Comparison of ENCODE assay signal across 8 mouse cellular contexts in genomic region chr6:122486297-122487117, GRCm38 (mm10). TPM values are rescaled to one million over a fixed set of nuclear protein-coding genes. Genes with fewer than 3 reads are reported as not detected.
A peak's percentile ranks its signal among the peaks of the same experiment; 100 is the strongest.
DNase-seq lines count a peak whose midpoint lies in the region; ATAC-seq lines count a peak whose summit lies in the region.

No protein-coding gene starts in this region.

- peak overlapping the region; percentile 70 for H3K9ac ChIP-seq in heart, embryonic 16.5 days (ENCODE audit: low read length)
- peak overlapping the region; percentile 92 for H3K9ac ChIP-seq in midbrain, embryonic 14.5 days (replicated peaks; ENCODE audit: low read length)

- H3K4me2 ChIP-seq in heart, embryonic 16.5 days (ENCODE audit: low read depth, low read length): peak overlapping the region; percentile 96
- peak overlapping the region; percentile 62 for H3K4me2 ChIP-seq in midbrain, embryonic 14.5 days (ENCODE audit: low read length)

- DNase-seq in layer of hippocampus, adult 11-12 months (ENCODE audit: low spot score): peak; percentile 54
- DNase-seq in layer of hippocampus, adult 9-10 months (ENCODE audit: low spot score): no peak
- peak; percentile 91 for DNase-seq in embryo, embryonic 10.5 days (ENCODE audit: low spot score)
- peak; percentile 91 for DNase-seq in left cerebral cortex, postnatal 4 days
- DNase-seq in midbrain, embryonic 14.5 days: peak; percentile 96
- DNase-seq in thymus, postnatal 0 days (ENCODE audit: low spot score): peak; percentile 41
- DNase-seq in urinary bladder, postnatal 10 days (ENCODE audit: low spot score): no peak

- WGBS in heart, embryonic 16.5 days: 2% methylated on average over 63 of the region's 111 CpGs
- WGBS in midbrain, embryonic 14.5 days: 1% methylated on average over 66 of the region's 111 CpGs

- peaks cover 46% of the 10 kb centered on the region for H3K27me3 ChIP-seq in heart, embryonic 16.5 days (ENCODE audit: control insufficient read depth, insufficient read depth, low read length)
- no peaks in the 10 kb centered on the region for H3K27me3 ChIP-seq in midbrain, embryonic 14.5 days (ENCODE audit: control insufficient read depth, insufficient read depth, low read length)

- H3K27ac ChIP-seq in heart, embryonic 16.5 days (ENCODE audit: low read length): no peak overlapping the region
- H3K27ac ChIP-seq in midbrain, embryonic 14.5 days (replicated peaks; ENCODE audit: low read depth, low read length): peak overlapping the region; percentile 99

- peak; percentile 70 for ATAC-seq in heart, embryonic 16.5 days (replicated peaks; ENCODE audit: extremely low read depth, insufficient read depth, low FRiP score)
- ATAC-seq in midbrain, embryonic 14.5 days (ENCODE audit: low FRiP score, low TSS enrichment): peak; percentile 93

- peak overlapping the region; percentile 80 for H3K4me3 ChIP-seq in heart, embryonic 16.5 days (ENCODE audit: low read length)
- H3K4me3 ChIP-seq in midbrain, embryonic 14.5 days (replicated peaks; ENCODE audit: low read depth, low read length): peak overlapping the region; percentile 66

- no peaks in the 10 kb centered on the region for H3K9me3 ChIP-seq in heart, embryonic 16.5 days (replicated peaks; ENCODE audit: control insufficient read depth, low read length)
- no peaks in the 10 kb centered on the region for H3K9me3 ChIP-seq in midbrain, embryonic 14.5 days (ENCODE audit: control insufficient read depth, low read length)

- H3K36me3 ChIP-seq in heart, embryonic 16.5 days (ENCODE audit: control insufficient read depth, insufficient read depth): no peaks in the 10 kb centered on the region
- H3K36me3 ChIP-seq in midbrain, embryonic 14.5 days (ENCODE audit: control insufficient read depth, insufficient read depth, low read length): no peaks in the 10 kb centered on the region

- intact Hi-C loops in left cerebral cortex, postnatal 4 days (cut with DNase I): no loop called here

- H3K4me1 ChIP-seq in heart, embryonic 16.5 days (ENCODE audit: control insufficient read depth, insufficient read depth, low read length): no peaks in the 10 kb centered on the region
- peaks cover 26% of the 10 kb centered on the region for H3K4me1 ChIP-seq in midbrain, embryonic 14.5 days (ENCODE audit: control insufficient read depth, insufficient read depth, low read length)

RNA-seq across cellular contexts. Expression of gene Rimklb, which starts 12.1 kb away (rescaled TPM):
- polyA plus RNA-seq in heart, embryonic 16.5 days (2015; fragmentation: Nextera tagmentation; extraction: Ambion mirVana): 1.6 and 2.4 TPM in 2 replicates
- total RNA-seq in left cerebral cortex, postnatal 4 days (2021): 100 to 1,000 TPM; 392 to 432 TPM
- 109 and 133 TPM in 2 replicates for polyA plus RNA-seq in midbrain, embryonic 14.5 days (2014; fragmentation: Nextera tagmentation; extraction: Ambion mirVana)
- 1.5 and 1.9 TPM in 2 replicates for polyA plus RNA-seq in thymus, postnatal 0 days (2015; fragmentation: Nextera tagmentation; extraction: Ambion mirVana)

RNA-seq across cellular contexts. Expression of gene Mfap5, which starts 19.1 kb away (rescaled TPM):
- 28.2 and 32.0 TPM in 2 replicates for polyA plus RNA-seq in heart, embryonic 16.5 days (2015; fragmentation: Nextera tagmentation; extraction: Ambion mirVana)
- total RNA-seq in left cerebral cortex, postnatal 4 days (2021): 1 to 10 TPM; 1.5 to 2.1 TPM
- 1.0 and 1.6 TPM in 2 replicates for polyA plus RNA-seq in midbrain, embryonic 14.5 days (2014; fragmentation: Nextera tagmentation; extraction: Ambion mirVana)
- polyA plus RNA-seq in thymus, postnatal 0 days (2015; fragmentation: Nextera tagmentation; extraction: Ambion mirVana): 58.9 and 65.3 TPM in 2 replicates

Comparison
In these comparisons a context has a peak if more than half of its experiments do, and no peak if none do; other contexts are left out.
1. DNase-seq: peak in layer of hippocampus, adult 11-12 months (single experiment), embryo, embryonic 10.5 days (single experiment), left cerebral cortex, postnatal 4 days (single experiment), midbrain, embryonic 14.5 days (single experiment) and thymus, postnatal 0 days (single experiment); none in layer of hippocampus, adult 9-10 months (single experiment) and urinary bladder, postnatal 10 days (single experiment).
2. RNA of gene Rimklb, which starts 12.1 kb away (polyA plus RNA-seq): 109 to 133 TPM in midbrain, embryonic 14.5 days; 1.6 to 2.4 TPM in heart, embryonic 16.5 days and 1.5 to 1.9 TPM in thymus, postnatal 0 days; every median in the first group is over 10 times any median in the second.
3. RNA of gene Mfap5, which starts 19.1 kb away (polyA plus RNA-seq): 58.9 to 65.3 TPM in thymus, postnatal 0 days and 28.2 to 32.0 TPM in heart, embryonic 16.5 days; 1.0 to 1.6 TPM in midbrain, embryonic 14.5 days; every median in the first group is over 10 times any median in the second.